Mouse (Mus musculus): ENCODE data around the gene Bicdl1.

GRCm38 (mm10) chr5:115696811-115697210 lies 34.6 kb downstream of the Bicdl1 start:
- TF ChIP-seq CTCF (IDR thresholded peaks at IDR 0.05; ENCODE audit: extremely low read depth, insufficient read depth, low read length) = no peak
- no peak for TF ChIP-seq POLR2A (IDR thresholded peaks at IDR 0.05; ENCODE audit: extremely low read depth, insufficient read depth, low read length)

All from cortical plate, adult 2 months (tissue).